Mouse (Mus musculus): ENCODE measurements around the gene Itsn1. TPM values are rescaled to one million over a fixed set of nuclear protein-coding genes. Genes with fewer than 3 reads are reported as not detected.

The Itsn1 gene
- polyA plus RNA-seq, 1 experiment from 2014 or later: 23.3 TPM

DNA sequence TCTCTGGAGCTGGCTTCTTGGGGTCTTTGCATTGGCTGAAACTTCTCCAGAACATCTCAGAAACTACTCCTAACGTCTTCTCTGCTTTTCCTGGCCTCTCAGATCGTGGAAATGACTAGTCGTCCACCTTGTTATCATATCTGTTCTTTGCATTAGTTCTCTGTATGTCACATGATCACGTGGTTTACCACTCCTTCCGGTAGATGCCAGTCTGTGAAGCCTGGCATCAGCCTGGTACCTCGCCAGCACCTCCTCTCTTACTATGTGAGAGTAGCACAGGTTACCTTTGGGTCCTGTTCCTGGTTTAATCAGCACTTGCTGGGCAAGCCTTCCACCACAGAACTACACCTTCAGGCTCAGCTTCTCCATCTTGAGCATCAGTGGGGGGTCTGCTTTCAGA lies 25.9 kb downstream of the Itsn1 start:
- no peak overlapping the region for H3K9ac ChIP-seq
- H3K27me3 ChIP-seq: no peaks in the 10 kb centered on the region
- no peak overlapping the region for H3K4me3 ChIP-seq (replicated peaks)
- ATAC-seq (ENCODE audit: insufficient number of reproducible peaks, low FRiP score, low TSS enrichment, low read depth): no peak
- H3K9me3 ChIP-seq (replicated peaks): no peaks in the 10 kb centered on the region
- H3K4me1 ChIP-seq: peaks cover 24% of the 10 kb centered on the region
- H3K36me3 ChIP-seq: no peaks in the 10 kb centered on the region; the same call in 1 of the 2 replicates
- H3K27ac ChIP-seq (replicated peaks): no peak overlapping the region; the same call in 1 of the 2 replicates
- no peak overlapping the region for H3K4me2 ChIP-seq (replicated peaks)
- WGBS: 90% methylated on average over 6 of the region's 6 CpGs

DNA sequence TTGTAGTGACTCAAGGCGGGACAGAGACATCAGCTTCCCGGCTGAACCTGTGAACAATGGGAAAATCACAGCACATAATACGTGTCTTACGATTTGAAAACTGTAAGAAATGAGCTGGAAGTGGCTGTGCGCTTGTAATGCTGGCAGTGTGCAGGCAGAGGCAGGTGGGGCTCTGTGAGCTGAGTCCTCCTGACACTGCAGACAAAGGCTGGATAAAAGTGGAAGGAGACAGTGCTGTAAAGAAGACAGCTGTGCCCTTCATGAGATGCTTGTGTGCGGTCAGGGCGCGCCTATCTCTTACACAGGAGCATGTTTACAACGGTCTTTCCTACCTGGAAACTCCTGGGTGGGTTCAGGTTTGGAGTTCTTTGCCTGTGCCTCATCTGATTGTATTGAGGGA lies 32.1 kb downstream of the Itsn1 start:
- Histone ChIP-seq H3K36me3 (no peaks in the 10 kb centered on the region), H3K4me2 (replicated peaks) (no peak overlapping the region), H3K9me3 (replicated peaks) (no peaks in the 10 kb centered on the region), H3K4me1 (peaks cover 22% of the 10 kb centered on the region), H3K27me3 (no peaks in the 10 kb centered on the region), H3K27ac (replicated peaks) (no peak overlapping the region), H3K4me3 (replicated peaks) (no peak overlapping the region), H3K9ac (no peak overlapping the region)
- no peak for ATAC-seq (ENCODE audit: insufficient number of reproducible peaks, low FRiP score, low TSS enrichment, low read depth)
- 80% methylated on average over 9 of the region's 9 CpGs for WGBS

DNA sequence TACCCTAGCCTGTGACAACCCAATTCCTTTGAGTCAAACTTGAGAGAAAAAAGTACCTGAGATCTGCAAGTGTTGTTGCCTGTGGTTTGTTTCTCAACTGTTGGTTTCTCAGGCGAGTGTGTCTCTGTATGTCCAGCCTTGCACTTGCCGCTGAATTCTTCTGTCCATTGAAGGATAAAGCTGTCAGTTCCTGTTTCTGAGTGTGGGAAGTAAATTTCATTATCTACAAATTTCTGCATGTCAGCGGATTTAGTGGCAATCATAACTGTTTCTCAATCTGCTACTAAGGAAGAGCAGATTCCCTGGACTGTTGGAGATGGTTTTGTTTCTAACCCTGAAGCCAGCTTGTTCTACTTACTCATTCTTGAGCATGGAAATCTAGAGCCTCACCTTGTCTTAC lies 32.7 kb downstream of the Itsn1 start:
- 69% methylated on average over 3 of the region's 3 CpGs for WGBS

DNA sequence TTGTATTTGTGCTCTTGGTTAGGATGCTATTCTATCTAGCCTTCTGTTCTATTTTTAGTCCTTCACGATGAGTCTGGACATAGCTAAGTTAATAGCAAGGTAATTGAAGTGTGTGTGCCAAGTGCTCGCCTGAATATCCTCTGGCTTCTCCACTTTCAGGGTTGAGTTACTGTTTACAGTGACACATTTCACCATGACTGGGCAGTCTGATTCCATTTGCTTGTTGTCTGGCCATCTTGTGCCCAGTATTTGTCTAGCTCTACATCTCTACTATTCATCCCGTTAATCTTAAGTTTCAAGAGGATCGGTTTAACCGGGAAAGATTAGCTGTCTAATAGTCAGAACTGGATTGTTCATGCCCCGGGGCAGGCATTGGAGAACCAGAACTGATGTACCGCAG lies 33.4 kb downstream of the Itsn1 start:
- WGBS: 30% methylated on average over 7 of the region's 7 CpGs
- Histone ChIP-seq H3K36me3 (no peaks in the 10 kb centered on the region), H3K9me3 (replicated peaks) (no peaks in the 10 kb centered on the region), H3K4me3 (replicated peaks) (no peak overlapping the region), H3K4me2 (replicated peaks) (no peak overlapping the region), H3K9ac (no peak overlapping the region), H3K27me3 (no peaks in the 10 kb centered on the region), H3K27ac (replicated peaks) (no peak overlapping the region), H3K4me1 (peaks cover 23% of the 10 kb centered on the region)
- ATAC-seq (ENCODE audit: insufficient number of reproducible peaks, low FRiP score, low TSS enrichment, low read depth): no peak

More for the DNA sequence above, 32.7 kb downstream of the Itsn1 start:
- Histone ChIP-seq H3K9me3 (replicated peaks) (no peaks in the 10 kb centered on the region), H3K27me3 (no peaks in the 10 kb centered on the region), H3K4me2 (replicated peaks) (no peak overlapping the region), H3K4me3 (replicated peaks) (no peak overlapping the region), H3K27ac (replicated peaks) (no peak overlapping the region), H3K4me1 (peaks cover 22% of the 10 kb centered on the region), H3K9ac (no peak overlapping the region), H3K36me3 (no peaks in the 10 kb centered on the region)
- ATAC-seq (ENCODE audit: insufficient number of reproducible peaks, low FRiP score, low TSS enrichment, low read depth): no peak

DNA sequence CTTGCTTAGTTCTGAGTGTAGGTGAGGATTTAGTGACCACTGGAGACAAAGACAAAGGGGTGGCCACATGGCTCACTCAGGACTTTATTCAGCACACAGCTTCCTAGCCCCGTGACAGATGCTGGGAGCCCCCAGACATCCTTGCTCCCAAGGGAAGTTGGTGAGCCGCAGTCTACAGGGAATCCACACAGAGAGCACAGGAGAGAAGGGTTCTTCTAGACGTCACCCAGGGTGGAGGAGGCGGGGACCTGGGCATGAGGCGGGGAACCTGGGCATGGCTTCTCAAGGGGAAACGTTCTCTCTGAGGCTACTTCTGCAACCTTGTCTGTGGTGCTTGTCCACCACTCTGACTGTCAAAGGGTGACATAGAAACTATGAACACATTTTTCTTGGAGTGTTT lies 34.9 kb downstream of the Itsn1 start:
- Histone ChIP-seq H3K36me3 (no peaks in the 10 kb centered on the region), H3K4me1 (peaks cover 23% of the 10 kb centered on the region), H3K9me3 (replicated peaks) (no peaks in the 10 kb centered on the region), H3K27ac (replicated peaks) (no peak overlapping the region), H3K4me2 (replicated peaks) (no peak overlapping the region), H3K4me3 (replicated peaks) (no peak overlapping the region), H3K27me3 (no peaks in the 10 kb centered on the region), H3K9ac (no peak overlapping the region)
- peak; percentile 65; the same call in 1 of the 2 replicates for ATAC-seq (ENCODE audit: insufficient number of reproducible peaks, low FRiP score, low TSS enrichment, low read depth)
- 62% methylated on average over 6 of the region's 6 CpGs for WGBS

DNA sequence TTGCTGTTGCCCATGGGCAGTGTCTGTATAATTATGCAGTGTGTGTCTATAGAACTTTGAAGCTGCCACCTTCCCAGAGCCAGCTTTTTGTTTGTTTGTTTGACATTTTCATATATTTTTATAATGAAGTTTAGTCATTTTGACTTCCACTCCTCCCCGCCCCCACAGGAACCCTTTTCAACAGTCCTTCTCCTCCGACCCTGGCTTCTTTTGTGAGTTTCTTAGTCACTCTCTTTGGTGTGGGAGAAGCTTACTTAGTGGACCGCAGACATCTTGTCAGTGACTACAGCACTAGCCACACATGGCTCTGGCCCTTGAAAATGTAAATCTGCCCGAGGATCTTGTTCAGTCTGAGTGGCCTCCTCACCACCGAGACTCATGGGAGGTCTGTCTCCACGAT lies 35.3 kb downstream of the Itsn1 start:
- Histone ChIP-seq H3K4me1 (peaks cover 23% of the 10 kb centered on the region), H3K9me3 (replicated peaks) (no peaks in the 10 kb centered on the region), H3K27ac (replicated peaks) (no peak overlapping the region), H3K36me3 (no peaks in the 10 kb centered on the region), H3K27me3 (no peaks in the 10 kb centered on the region), H3K4me2 (replicated peaks) (no peak overlapping the region), H3K9ac (no peak overlapping the region), H3K4me3 (replicated peaks) (no peak overlapping the region)
- no peak for ATAC-seq (ENCODE audit: insufficient number of reproducible peaks, low FRiP score, low TSS enrichment, low read depth)
- WGBS: 71% methylated on average over 6 of the region's 6 CpGs

DNA sequence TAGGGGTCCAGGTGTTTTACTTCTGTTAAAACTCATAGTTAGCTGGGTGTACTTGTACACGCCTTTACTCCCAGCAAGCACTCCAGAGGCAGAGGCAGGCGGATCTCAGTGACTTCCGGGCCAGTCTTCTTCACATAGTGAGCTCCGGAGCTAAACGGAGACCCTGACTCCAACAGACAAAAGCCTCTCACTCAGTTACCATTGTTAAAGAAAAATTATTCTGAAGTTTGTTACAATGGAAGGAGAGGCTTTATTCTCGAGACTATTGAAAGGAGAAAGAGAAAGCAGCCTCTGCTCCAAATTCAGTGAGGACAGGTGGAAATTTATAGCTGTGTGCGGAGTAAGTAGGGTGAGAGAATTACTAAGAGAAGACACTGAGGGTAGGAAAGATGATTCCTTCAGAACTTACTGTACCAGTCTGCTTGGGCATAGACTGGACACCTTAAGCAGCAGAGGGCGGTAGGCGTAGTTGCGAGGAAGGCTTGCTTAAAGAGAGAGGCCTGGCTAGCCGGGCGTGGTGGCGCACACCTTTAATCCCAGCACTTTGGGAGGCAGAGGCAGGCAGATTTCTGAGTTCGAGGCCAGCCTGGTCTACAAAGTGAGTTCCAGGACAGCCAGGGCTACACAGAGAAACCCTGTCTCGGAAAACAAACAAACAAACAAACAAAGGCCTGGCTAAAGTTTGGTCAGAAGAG lies 36.2 kb downstream of the Itsn1 start:
- Histone ChIP-seq H3K9me3 (replicated peaks) (no peaks in the 10 kb centered on the region), H3K4me1 (peaks cover 23% of the 10 kb centered on the region), H3K36me3 (no peaks in the 10 kb centered on the region), H3K27ac (replicated peaks) (no peak overlapping the region), H3K4me3 (replicated peaks) (no peak overlapping the region), H3K9ac (no peak overlapping the region), H3K27me3 (no peaks in the 10 kb centered on the region), H3K4me2 (replicated peaks) (no peak overlapping the region)
- no peak for ATAC-seq (ENCODE audit: insufficient number of reproducible peaks, low FRiP score, low TSS enrichment, low read depth)
- 91% methylated on average over 15 of the region's 15 CpGs for WGBS

DNA sequence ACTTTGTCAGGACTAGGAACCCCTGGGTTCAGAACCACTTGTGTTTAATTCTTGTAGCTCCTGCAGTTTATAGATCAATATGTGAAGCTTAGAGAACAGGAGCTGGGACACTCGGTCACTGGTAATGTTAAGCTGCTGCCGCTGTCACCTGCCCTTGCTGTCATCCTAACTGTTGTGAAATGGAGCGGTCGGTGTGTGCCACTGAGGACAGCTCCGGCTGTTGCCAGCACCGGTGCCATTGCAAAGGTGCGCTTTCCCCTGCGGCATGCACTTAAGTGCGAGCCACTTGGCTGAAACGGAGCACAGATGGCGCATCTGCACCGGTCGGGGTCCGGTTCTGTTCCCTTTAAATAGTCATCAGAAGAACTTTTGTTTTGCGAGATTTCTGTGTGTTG lies 36.7 kb downstream of the Itsn1 start:
- no peak overlapping the region for H3K4me3 ChIP-seq (replicated peaks)
- H3K27me3 ChIP-seq: no peaks in the 10 kb centered on the region
- 73% methylated on average over 15 of the region's 15 CpGs for WGBS
- no peaks in the 10 kb centered on the region for H3K36me3 ChIP-seq
- peaks cover 28% of the 10 kb centered on the region for H3K4me1 ChIP-seq
- no peak overlapping the region for H3K9ac ChIP-seq
- no peak overlapping the region for H3K4me2 ChIP-seq (replicated peaks)
- no peak for ATAC-seq (ENCODE audit: insufficient number of reproducible peaks, low FRiP score, low TSS enrichment, low read depth)
- H3K9me3 ChIP-seq (replicated peaks): no peaks in the 10 kb centered on the region
- H3K27ac ChIP-seq (replicated peaks): no peak overlapping the region

DNA sequence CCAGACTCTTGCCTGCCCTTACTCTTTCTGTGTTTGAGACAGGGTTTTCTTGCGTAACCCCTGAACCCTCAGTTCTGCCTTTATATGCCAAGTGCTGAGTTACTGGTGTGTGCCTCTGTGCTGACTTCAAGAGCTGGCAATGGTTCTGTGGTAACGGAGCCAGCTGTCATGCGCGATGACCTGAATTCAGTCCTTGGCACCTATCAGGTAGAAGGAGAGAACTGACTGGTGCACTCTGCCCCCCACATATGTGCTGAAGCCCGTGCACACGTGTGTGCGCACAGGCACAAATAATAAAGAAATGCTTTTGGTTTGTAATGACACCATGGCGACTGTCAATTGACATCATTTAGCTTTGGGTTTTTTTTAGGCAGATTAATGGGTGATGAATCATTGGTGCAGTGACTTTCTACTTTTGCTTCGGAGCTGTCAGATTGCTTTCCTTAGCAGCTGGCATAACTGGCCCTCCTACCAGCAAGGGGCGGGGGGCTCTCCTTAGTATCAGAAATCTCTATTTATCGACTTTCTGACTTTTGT lies 38.2 kb downstream of the Itsn1 start:
- H3K36me3 ChIP-seq: no peaks in the 10 kb centered on the region
- no peaks in the 10 kb centered on the region for H3K9me3 ChIP-seq (replicated peaks)
- H3K27me3 ChIP-seq: no peaks in the 10 kb centered on the region
- no peak overlapping the region for H3K9ac ChIP-seq
- 79% methylated on average over 11 of the region's 11 CpGs for WGBS
- H3K4me1 ChIP-seq: peaks cover 23% of the 10 kb centered on the region
- ATAC-seq (ENCODE audit: insufficient number of reproducible peaks, low FRiP score, low TSS enrichment, low read depth): no peak
- H3K27ac ChIP-seq (replicated peaks): no peak overlapping the region
- no peak overlapping the region for H3K4me2 ChIP-seq (replicated peaks)
- H3K4me3 ChIP-seq (replicated peaks): no peak overlapping the region

DNA sequence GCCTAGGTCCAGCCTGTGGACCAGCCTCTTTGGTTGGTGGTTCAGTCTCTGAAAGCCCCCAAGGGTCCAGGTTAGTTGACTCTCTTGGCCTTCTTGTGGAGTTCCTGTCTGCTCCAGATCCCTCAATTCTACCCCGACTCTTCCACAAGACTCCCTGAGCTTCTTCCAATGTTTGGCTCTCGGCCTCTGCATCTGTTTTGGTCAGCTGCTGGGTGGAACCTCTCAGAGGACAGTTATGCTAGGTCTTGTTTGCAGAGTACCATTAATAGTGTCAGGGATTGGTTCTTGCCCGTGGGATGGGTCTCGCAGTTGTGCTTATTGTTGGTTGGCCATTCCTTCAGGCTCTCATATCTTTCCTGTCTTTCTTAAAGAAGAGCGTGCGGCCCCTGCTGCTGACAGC lies 39.5 kb downstream of the Itsn1 start:
- 92% methylated on average over 6 of the region's 6 CpGs for WGBS
- H3K27ac ChIP-seq (replicated peaks): no peak overlapping the region
- no peak overlapping the region for H3K4me3 ChIP-seq (replicated peaks)
- H3K36me3 ChIP-seq: no peaks in the 10 kb centered on the region
- H3K27me3 ChIP-seq: no peaks in the 10 kb centered on the region
- H3K9me3 ChIP-seq (replicated peaks): no peaks in the 10 kb centered on the region
- ATAC-seq (ENCODE audit: insufficient number of reproducible peaks, low FRiP score, low TSS enrichment, low read depth): no peak
- H3K9ac ChIP-seq: no peak overlapping the region
- peaks cover 17% of the 10 kb centered on the region for H3K4me1 ChIP-seq
- H3K4me2 ChIP-seq (replicated peaks): no peak overlapping the region

DNA sequence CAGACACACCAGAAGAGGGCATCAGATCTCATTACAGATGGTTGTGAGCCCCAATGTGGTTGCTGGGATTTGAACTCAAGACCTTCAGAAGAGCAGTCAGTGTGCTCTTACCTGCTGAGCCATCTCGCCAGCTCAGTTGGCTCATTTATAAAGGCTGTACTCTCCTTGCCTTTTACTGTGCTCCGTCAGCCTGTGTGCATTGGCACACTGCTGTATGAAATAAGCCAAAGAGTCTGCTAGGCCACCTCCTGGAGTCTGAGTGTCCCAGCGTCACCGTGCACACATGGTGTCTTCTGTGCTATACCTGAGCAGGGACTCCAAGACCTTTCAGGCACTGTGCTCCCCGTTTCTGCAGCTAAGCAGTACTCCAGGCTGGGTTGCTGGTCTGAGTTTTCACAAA lies 40.8 kb downstream of the Itsn1 start:
- no peak overlapping the region for H3K9ac ChIP-seq
- no peak overlapping the region for H3K4me2 ChIP-seq (replicated peaks)
- no peak overlapping the region for H3K27ac ChIP-seq (replicated peaks)
- H3K9me3 ChIP-seq (replicated peaks): no peaks in the 10 kb centered on the region
- no peaks in the 10 kb centered on the region for H3K27me3 ChIP-seq
- no peak for ATAC-seq (ENCODE audit: insufficient number of reproducible peaks, low FRiP score, low TSS enrichment, low read depth)
- no peak overlapping the region for H3K4me3 ChIP-seq (replicated peaks)
- 77% methylated on average over 5 of the region's 5 CpGs for WGBS
- H3K4me1 ChIP-seq: peaks cover 17% of the 10 kb centered on the region
- no peaks in the 10 kb centered on the region for H3K36me3 ChIP-seq

DNA sequence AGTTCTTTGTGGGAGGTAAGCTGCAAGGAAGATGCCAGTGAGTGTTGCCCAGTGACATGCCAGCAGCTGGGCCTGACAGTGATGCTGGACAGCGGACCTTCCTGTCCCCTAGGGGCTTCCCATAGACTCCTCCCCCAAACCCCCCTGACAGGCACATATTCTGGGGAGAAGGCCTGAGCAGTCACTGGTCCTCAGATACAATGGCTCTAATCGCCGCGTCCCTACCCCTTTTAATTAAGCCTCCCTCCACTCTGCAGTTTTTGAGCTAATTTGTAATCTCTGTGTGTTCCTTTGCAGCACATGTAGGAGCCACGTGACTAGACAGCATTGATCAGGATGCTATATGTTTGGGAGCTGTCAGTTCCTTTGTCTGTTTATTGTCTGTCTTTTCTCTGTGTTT lies 41.6 kb downstream of the Itsn1 start:
- Histone ChIP-seq H3K9ac (no peak overlapping the region), H3K9me3 (replicated peaks) (no peaks in the 10 kb centered on the region), H3K4me3 (replicated peaks) (no peak overlapping the region), H3K27ac (replicated peaks) (no peak overlapping the region), H3K27me3 (no peaks in the 10 kb centered on the region), H3K4me2 (replicated peaks) (no peak overlapping the region), H3K36me3 (no peaks in the 10 kb centered on the region), H3K4me1 (peaks cover 17% of the 10 kb centered on the region)
- no peak for ATAC-seq (ENCODE audit: insufficient number of reproducible peaks, low FRiP score, low TSS enrichment, low read depth)
- 54% methylated on average over 5 of the region's 5 CpGs for WGBS
